Mouse (Mus musculus) thymus, postnatal 14 days (tissue): ENCODE data around the gene C2cd4a.

Source experiments
- DNase-seq: peaks from one replicate; pipeline ENCODE4 v3.0.0; 2021

Gene C2cd4a

DNA sequence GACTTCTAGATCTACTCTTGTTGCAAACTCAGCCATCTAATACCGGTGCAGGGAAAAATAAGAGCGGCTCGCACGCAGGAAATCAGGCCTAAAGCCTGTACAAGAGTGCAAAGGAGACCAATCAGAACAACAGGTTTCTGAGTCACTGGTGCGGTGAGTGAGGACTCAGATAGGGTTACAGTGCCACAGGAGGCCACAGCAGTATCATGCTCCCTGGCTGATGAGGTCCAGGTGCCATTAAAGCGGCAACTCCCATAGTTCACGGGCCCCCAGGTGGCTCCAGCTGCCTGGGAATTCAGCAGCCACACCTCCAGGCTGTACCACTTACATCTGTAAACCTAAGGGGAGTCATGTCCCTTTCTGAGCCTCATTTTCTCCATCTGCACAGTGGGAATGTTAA is 45.8 kb downstream of the C2cd4a start:
- no peak for DNase-seq

GRCm38 (mm10) chr9:67783925-67784324 is 48.2 kb downstream of the C2cd4a start:
- DNase-seq, result peak; percentile 23

DNA sequence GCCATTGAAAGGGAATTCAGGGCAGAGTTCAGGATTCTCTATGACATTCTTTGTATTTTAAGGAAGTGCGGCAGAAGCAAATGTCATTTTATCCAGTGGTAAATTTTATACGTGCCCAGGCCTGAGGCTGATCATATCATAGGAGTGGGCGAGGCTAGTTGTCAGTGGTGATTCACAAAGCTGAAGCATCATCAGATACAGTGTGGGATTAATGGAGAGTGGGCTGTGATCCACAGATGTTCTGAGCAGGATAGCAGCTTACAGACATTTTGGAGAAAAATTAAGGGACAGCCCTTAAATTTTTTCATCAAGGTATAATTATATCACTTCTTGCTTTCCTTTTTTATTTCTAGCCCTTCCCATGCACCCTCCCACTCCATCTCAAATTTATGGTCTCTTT is 48.7 kb downstream of the C2cd4a start:
- DNase-seq, result no peak

DNA sequence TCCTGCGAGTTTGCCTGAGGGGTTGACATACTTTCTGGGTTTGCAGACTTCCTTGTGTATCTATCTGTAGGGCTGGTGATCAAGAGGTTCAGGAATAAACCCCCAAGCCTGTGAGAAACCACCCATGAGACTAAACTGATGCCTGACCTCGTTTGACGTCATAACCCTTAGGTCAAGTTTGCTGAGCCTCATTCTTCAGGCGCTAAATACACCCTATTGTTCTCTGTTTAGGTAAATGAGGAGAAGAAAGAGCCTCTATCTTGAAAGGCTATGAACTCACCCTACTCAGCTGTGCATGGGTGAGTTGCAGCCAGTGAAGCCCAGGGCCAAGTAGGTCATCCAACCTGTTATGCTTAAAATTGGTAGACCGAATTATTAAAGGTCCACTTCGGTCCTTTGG is 49.3 kb downstream of the C2cd4a start:
- DNase-seq, result no peak
